Mouse (Mus musculus) adrenal gland, adult 8-10 months (tissue): Measurements from ENCODE around the gene Npc1l1. TPM values are rescaled to one million over a fixed set of nuclear protein-coding genes. Genes with fewer than 3 reads are reported as not detected.

Source experiments
- DNase-seq: peaks from one replicate; pipeline ENCODE4 v3.0.0; 2022
- total RNA-seq, 4 experiments: library from RNA; stranded (reverse); gene quantifications; 2 replicates each; pipeline ENCODE4 v1.2.4; 2022

The Npc1l1 gene
- total RNA-seq, 4 experiments from 2014 or later, result 0.13 to 0.15 TPM; not detected in 2

DNA sequence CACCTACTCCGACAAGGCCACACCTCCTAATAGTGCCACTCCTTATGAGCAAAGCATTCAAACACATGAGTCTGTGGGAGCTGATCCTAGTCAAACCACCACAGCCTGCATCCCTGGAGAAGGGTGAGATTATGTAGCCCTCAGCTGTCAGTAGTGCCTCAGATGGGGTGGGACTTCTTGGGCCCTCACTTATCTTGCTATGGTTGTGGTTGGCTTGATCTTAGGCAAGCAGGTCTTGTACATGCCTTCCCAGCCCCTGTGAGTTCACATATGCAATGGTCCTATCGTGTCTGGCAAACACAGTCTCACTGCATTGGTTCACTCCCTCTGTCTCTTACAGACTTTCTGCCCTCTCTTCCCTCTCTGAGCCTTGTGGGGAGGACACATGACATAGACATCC, 22.9 kb downstream of the Npc1l1 start:
- no peak for DNase-seq

DNA sequence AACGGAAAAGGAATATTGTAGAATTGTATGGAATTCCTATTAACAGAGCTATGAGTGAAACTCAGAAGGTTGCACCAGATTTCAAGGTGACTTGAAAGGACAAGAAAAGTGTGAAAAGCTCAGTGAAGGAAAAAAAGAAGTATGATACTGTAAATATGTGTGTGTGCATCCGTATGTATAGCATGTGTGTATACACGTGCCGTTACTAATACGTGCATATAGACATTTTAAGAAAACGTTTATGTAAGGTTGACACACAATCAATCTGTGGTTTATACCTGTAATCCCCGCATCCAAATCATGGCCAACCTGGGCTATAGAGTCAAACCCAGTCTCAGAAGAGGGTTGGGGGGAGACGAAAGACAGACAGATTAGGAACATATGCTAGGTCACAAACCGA, 29.4 kb downstream of the Npc1l1 start:
- DNase-seq, result no peak

DNA sequence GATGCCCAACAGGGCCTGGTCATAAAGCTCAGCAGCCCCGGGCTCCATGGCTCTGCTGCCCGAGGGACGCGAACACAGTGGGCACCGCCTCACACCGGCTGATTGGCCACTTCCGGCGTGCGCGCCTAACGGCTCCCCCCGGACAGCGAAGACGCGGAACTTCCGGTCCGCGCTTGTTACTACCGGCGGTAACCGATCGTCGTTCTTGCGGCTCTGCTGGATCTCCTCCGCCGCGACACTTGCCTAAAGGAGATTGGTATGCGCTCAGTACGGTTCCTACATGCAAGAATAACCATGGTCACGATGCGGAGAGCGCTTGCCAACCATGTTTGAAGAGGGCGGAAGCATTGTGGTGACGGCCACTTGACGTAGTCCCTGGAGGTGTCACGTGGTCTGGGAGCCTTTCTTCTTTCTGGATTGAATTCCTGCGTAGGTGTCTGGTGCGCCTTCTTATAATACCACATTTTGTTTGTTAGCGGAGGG, 29.8 kb downstream of the Npc1l1 start, which contains the start of gene Nudcd3:
TSS of gene Nudcd3 (minus strand) at position 329 of the 483 bp plus-strand sequence.
- peak; percentile 75 for DNase-seq

DNA sequence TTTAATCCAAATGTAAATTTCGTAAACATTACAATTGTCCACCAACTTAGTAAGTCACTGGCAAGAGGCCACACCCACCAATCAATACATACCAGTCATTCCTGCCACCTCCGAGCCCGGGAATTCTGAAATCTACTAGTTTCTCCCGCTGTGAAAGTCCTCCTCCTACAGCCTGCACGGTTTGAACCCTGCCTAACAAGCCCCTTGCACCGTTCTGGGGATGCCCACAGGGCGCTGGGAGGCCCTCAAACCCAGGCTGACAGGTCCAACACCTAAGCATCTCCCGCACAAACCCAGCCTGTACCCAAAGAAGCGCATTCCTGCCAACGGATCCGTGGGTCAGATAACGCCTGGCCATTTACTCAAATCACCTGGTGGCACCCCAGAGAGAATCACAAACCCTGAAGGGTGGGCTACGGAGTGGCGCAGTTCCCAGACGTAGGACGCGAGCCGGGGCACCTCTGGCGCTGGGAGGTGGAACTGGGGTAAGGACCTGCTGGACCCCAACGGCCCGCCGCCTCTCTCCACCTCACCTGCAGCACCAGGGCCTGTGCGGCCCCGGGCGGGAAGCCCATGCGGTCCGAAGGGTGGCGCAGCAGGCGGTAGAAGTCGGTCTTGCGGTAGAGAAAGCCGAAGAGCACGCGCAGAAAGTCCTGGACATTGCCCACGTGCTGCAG, 30.4 kb downstream of the Npc1l1 start, which contains the start of gene A730071L15Rik:
TSS of gene A730071L15Rik (plus strand) at position 620 of the 677 bp plus-strand sequence.
- DNase-seq, result peak; percentile 5

DNA sequence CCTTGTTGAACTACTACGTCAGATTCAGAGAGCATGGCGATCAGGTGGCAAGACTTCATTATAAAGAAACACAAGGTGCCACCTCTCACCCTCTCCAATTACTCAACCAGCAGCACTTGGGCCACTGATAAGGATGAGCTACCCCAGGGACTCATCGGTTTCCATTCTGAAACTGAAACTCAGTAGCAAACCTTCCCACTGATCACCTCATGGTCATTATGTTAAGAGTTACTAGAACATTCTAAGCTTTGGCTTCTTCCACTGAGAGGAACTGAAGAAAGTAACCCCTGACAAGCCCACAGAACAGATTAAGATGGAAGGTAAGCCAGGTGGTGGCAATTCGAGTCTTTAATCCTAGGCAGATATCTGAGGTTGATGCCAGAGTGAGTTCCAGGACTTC, 31.5 kb downstream of the Npc1l1 start:
- DNase-seq, result no peak

DNA sequence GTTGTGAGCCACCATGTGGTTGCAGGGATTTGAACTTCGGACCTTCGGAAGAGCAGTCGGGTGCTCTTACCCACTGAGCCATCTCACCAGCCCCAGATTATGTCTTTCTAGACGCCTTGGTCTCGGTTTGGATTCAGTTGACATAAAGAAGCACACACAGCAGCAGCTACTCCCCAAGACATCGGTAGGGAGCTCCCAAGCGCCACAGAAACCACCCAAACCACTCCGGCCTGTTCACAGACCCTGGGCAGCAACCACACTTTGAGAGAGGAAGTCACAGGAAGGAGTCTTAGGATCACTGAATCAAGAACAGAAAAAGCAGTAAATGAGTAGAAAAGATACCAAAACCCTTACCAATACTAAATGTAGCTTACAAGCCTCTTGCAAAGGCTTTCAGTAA, 33.2 kb downstream of the Npc1l1 start:
- no peak for DNase-seq

DNA sequence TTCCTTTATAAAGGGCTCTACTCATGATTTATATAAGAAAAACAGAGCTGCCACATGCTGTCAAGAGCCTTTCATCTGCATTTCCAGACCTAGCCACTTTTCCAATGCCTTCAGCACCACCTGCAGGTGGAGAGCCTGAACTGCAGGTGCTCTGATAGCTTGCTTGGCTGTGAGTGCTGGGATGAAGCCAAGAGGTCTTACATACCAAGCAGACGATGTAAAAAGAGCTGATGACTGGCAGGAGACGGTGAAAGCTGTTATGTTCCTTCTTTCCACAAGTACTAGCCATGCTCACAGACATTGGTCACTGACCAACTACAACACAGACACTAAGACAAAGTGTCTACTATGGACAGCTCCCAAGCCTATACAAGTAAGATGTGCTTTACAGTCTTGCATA, 42.1 kb downstream of the Npc1l1 start:
- peak; percentile 79 for DNase-seq

DNA sequence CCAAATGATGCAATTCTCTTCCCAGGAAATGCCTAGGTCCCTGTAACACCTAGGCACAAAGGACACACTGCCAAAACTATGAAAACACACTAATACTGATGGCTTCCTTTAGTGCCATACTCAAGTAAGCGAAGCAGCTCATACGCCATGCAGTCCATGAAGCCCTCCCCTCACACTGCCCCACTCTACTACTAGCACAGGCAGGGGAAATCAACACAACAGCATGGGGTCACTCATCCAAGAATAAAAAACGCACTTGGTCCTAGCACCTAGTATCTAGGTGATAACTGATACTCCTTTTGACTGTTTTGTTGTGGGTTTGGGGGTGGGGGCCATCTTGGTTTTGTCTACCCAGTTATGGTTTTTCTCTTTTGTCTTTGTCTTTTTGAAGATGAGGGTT, 42.5 kb downstream of the Npc1l1 start:
- no peak for DNase-seq

DNA sequence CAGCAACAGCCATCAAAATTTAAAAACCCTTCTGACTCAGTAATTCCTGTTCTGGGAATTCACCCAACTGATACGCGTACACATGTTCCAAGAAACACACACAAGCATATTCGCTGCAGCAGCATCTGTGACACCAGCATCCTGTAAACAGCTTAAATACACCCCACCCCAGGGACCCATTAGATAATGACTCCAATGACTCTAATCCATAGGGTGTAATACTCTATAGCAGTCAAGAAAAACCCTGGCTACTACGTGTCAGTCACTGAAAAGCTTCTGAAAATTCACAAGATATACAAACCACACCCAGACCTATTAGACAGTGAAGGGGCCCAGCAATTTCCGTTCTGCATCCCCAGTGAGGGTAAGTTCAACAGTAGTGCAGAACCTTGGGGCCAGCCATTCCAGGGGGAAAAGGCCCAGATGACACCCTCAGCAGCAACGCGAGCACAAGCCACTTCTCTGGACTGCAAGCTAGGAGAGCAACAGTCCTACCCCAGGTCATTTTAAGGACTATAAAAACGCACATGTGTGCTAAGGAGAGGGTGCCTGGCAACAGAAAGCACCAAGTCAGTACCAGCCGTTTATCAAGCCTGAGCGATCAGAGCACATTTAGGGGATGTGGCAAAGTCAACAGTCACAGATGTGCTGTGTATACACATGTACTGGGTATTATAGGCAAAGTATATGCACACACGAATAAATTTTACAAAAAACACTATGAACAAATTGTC, 45.6 kb downstream of the Npc1l1 start:
- DNase-seq, result no peak

DNA sequence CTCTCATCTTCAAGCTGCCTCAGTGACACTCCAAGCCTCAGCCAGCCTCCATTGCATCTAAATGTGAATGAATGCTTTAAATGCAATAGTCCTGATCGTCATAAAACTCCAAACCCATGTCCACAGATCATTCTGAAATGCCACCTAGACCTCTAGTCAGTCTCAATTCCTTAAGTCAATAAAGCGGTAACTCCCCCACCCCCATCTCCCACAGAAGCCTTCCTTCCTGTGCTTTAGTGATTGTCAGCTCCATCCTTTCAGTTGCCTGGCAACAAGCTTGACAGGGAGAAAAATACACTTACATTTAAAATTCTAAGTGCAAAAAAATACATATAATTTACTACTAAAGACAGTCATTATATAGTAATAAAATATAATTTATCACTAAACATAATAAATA, 46.7 kb downstream of the Npc1l1 start:
- DNase-seq, result no peak

DNA sequence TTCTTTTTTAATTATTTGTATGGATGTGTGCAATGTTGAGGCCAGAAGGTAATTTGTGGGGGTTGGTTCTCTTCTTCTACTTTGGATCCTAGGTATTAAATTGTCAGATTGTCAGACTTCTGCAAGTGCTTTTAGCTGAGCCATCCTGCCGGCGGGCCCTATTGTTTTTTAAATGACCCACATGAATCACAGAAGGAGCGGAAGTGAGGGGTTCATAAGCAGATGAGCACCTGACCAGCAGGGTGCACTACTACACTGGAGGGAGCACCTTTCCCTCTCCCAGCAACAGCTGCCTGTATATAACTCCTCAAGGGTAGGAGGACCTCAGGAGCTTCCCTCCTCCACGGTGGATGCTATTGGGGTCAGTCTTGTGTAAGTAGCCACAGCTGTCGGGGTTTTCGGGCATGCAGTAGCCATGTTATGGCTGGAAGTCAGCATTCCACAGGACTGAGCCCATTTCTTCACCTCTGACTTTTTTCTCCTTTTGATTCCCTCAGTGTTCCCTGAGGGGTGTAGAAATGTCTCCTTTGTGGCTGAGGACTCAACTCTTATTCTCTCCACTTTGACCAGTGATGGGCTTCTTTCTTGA, 49.0 kb downstream of the Npc1l1 start:
- DNase-seq, result no peak

DNA sequence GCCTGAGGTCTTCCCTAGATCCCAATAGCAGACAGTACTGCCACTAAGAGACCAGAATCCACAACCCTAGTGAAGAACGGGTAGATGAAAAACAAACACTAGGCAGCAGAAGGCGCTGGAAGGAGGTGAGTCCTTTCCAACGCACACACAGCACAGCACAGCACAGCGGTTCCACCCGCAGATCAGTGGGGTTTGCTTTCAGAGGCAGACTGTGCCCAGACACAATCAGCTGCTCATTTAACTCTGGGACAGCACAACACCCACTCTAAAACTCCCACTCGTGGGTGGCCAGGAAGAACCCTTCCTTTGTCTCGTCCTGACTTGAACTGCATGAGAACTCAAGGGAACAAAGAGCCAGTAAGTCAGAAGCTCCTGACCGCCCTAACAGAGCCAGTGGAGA, 50.7 kb downstream of the Npc1l1 start:
- DNase-seq, result no peak

DNA sequence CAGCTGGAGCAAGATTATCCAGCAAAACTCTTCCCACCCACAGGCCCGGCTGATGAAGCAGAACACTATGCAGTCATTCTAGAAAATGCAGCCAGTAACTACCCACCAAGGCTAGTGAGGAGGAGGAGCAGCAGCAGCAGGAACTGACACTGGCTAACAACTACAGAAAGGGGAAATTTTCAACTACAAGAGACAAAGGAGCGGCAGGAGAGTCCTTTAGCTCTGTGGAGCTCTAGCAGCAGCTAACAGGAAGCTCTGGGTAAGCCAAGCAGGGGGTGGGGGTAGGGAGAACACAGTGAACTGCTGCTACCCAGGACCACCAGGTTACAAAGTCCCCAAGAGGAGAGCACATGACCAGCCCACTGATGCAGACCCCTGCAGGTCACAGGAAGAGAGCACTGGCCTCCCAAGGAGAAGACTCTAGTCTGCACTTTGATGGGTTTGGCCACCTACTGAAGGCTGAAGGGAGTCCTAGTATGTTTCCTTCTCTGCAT, 51.2 kb downstream of the Npc1l1 start:
- DNase-seq, result no peak

DNA sequence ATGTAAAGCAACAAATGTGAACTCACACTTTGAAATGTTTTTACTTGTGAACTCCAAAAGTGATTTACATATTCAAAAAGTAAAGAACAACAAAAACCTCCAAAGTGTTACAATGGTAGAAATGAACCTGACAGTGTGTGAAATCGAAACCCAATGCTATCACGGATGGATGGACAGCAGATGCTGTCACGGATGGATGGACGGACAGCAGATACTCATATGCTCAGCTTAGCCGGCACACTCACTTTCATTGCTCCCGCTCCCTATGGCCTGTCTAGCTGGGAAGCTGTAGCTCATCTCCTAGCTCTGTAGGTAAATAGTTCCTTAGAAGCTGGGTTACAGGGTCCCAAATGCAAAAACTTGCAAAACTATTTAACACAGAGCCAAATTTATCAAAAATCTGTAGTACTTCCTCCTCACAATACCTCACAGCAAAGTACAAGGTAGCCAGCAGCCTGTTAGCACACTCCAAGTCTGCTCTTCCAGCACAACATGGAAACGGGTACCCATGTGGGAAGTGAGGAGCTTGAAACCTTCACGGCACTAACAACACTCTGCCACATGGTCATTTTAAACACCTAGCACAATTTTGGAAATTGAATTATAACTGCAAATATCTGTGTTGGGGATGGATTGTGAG, 52.0 kb downstream of the Npc1l1 start:
- DNase-seq, result no peak

DNA sequence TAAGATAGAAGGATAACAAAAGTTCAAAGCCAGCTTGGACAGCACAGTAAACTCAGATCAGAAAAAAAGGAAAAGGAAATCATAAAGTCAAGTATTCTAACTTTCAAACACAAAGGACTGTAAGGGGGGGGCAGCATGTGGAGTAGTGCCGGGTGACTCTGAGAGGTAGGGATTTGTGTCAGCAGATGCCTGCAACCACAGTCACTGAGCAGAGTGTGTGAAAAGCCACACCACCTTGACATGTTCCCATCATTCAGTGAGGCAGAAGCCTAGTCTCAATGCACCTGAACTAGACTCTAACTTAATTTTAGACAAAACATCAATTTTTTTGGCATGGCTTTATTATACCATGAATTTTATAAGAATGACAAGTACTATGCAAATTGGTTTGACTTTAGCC, 54.4 kb downstream of the Npc1l1 start:
- no peak for DNase-seq

DNA sequence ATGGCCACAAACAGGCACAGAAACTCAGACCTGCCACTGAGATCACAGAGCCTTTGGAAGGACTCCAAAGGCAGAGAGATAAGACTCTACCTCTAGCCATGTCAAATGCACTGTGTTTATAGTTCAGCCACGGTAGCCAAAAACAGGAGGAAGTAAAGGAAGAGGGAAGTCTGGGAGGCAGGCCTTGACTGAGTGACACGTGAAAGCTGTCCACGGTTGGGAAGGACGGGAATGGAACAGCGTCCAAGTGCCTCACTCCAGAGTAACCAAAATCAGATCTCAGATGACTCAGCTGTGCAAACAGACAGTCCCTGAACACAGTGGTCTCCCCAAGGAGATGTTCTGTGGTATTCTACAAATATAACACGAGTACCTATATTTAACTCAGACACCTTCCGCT, 55.2 kb downstream of the Npc1l1 start:
- peak; percentile 64 for DNase-seq

DNA sequence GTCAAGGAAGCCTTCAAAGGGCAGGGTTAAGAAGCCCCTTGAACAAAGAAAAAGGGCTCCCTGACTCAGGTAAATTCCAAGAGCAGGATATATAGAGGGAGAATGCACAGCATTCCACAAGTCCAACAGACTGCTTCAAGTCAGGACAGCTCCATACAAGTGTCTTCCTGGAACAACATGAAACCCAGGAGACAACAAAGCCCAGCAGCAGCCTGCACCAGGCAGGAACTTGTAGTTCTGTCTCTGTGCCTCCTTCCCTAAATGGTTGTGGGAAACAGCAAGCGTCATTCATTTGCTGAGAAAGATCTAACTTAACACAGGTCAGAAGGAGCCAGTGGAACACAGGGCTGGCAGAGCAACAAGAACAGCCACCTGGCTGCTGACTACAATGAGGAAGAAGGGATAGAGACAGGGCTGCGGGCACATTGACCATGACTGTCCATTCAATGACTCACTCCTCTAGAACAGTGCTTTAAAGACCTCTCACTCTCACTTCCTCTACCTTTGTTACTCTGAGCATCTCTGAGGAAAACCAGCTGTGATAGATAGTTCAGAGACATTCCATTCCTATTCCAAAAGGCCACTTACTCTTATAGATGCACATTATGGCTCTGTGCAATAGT, 60.8 kb downstream of the Npc1l1 start:
- DNase-seq, result no peak

DNA sequence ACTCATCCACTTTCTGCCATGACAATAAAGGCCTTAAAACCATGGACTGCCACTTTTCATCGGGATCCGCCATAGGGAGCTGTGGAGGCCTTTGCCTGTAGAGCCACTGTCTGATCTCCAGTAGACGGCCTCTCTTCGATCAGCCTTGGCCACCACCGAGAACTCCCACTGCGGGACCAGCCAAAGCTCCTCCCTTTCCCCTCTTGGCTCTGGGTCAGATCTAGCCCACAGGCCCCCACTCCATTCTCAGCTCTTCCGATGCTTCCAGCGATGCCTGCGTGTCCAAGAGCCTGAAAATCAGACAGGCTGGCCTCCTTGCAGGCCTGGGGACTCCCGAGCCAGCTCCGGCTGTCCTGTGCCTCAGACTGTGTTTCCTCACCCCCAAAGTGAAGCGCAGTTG, 63.6 kb downstream of the Npc1l1 start:
- no peak for DNase-seq

DNA sequence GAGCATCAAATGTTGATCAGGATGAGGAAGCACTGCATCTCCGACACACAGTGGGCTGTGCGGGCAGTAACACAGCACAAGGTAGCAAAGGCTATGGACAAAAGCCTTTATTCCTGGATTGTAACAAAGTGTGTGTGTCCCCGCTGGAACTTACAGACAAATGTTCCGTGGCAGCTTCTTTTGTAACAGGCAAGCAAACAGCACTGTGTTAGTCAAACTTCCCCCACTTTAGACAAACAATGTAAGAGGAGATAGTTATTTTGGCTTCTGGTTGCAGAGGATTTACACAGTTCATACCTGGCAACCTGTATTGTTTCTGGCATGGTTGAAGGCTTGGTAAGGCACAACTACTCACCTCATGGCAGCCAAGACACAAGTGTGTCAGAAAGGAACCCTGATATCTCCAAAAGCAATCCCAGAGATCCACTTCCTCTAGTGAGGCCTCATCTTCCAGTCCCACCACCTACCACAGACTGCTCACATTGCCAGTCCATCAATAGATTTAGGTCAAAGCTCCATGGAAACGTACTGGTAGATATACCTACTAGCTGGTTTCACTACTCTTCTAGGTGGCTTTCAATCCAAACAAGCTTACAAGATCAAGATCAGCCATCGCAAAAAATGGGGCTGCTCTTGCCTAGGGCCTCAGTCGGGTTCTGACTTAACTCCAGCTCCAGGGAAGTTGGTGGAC, 64.4 kb downstream of the Npc1l1 start:
- DNase-seq, result no peak

DNA sequence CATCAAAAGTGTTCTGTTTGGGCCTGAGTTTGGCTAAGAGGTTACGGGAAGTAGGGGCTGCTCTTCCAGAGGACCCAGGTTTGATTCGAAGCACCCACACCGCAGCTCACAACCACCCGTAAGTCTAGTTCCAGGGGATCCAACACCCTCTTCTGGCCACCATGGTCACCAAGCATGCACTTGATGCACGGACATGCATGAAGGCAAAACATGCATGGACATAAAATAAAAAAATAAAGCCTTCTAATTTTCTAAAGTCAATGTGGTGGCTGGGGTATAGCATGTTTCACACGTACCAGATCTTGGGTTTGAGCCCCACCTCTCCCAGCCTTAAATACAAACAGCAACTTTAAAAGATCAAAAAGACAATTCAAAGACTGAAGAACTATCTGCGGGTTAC, 65.2 kb downstream of the Npc1l1 start:
- DNase-seq, result no peak

DNA sequence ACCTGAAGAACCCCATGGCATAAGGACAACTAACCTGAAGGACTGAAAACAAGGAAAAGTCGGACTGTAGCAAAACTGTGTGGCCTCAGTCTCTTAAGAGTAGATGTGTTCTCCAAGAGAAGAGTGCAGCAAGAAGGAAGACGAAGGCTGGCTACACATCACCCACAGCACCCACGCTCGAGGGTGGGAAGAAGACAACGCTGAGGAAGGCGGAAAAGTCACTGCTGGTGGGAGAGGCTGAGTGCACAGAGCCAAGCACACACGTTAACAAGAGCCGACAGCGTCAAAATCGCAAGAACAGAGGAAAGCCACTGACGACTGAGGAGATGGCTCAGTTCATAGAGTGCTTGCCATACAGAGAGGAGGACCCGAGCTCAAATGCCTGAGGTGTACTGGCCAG, 66.2 kb downstream of the Npc1l1 start:
- no peak for DNase-seq

DNA sequence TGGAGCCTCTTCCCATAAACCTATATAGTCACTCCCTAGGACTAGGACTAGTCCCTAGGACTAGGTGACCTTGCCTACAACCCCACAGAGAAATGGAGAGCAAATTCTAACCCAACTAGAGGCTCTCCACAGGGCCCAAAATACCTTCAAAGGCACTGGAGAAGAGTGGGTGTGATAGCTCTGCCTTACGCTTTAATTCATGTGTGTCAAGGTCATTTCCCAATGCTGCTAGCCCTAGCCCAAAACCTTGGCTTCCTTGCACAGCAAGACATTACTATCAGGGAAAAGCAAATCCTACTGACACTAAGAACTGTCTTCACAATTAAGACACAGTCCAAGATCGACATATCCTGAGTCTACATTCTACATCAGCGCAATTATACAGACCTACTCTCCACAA, 66.9 kb downstream of the Npc1l1 start:
- DNase-seq, result no peak
